Mouse (Mus musculus): Measurements from ENCODE around the gene Ovol3.
"Not testable (repeated sequence)": the region's sequence is repeated elsewhere in the genome, so short reads cannot be mapped to it uniquely, and the experiment has no call there.

The Ovol3 gene

DNA sequence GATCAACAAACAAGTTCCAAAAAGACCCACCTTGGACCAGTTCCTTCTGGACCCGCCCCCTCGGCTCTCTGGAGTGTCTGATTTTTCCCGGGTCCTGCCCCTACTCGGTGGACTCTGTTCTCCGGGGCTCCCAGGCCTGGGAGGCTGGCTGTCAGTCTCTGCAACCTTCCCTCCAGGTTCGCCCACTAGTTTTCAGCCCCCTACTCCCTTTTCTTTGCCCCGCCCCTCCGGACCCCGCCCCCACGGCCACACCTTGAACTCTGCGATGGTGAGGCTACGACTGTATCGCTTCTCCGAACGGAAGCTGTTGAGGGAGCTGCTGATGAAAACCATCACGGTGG, 4.2 kb downstream of the Ovol3 start:
- no peak for DNase-seq (ENCODE audit: low read depth in 1 of 2, low spot score in 2 of 2)

DNA sequence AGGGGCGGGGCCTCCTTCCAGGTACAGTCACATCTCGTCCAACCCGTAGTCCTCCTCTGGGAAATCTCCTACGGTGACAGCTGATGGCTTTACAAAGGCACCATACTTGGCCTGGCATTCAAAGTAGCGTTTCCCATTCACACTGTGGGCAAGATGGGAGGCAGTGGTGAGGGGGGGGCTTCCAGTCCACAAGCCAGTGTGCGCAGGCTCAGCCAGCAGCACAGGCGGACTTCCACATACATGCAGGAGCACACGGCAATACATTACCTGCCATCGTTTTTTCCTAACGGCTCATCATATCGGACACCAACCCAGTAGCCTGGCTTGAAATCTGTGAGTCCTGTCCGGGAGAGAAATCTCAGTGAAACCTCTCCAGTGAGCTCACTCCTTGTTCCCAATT, 11.3 kb downstream of the Ovol3 start:
- no peak for DNase-seq (ENCODE audit: low read depth in 1 of 2, low spot score in 2 of 2)

DNA sequence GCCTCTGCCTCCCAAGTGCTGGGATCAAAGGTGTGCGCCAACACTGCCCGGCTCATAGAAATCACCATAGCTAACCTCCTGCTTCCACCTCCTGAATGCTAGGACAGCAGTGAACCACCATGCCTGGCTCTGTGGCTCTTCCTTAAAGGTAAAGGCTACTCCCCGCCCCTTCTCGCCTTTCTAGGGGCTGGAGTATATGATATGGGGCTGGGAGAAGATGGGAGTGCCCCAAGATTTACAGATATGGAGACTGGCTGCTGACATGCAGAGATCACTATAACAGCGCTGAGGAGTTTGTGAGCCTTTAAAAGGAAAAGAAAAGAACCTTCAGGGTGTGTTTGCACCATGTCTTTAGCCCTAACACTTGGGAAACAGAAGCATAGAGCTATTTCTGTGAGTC, 13.3 kb downstream of the Ovol3 start:
- no peak for DNase-seq (ENCODE audit: low read depth in 1 of 2, low spot score in 2 of 2)

DNA sequence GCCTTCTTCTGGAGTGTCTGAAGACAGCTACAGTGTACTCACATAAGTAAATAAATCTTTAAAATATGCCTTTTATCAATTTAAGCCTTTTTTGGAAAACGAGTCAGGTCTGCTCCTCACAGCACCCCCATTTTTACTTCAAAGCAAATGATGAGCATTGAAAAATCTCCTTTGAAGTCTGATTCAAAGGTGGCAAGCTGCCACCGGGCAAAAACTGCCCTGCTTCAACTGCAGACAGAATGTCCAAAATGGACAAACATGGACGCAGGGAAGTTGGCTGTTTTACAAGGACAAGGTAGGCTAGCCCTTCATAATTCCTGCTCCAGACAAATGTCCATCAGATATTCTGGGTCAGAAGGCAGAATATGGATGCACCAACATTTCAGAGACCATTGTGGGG, 14.1 kb downstream of the Ovol3 start:
- no peak for DNase-seq (ENCODE audit: low read depth in 1 of 2, low spot score in 2 of 2)

DNA sequence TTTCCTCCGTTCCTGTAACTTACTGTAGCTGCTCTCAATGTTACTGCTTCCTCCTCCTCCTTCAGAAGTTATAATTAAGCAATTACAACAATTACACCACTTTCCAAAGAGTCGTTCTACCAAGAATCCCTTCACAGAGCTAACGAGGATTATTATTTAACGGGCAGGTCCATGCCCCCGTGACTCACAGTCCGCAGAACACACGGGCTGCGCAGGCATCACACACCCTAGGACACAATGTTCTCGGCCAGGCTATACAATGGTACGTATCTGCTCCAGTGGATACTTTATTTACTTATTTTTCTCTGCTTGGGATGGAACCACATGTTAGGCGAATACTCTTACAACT, 15.5 kb downstream of the Ovol3 start:
- no peak for DNase-seq (ENCODE audit: low read depth in 1 of 2, low spot score in 2 of 2)

DNA sequence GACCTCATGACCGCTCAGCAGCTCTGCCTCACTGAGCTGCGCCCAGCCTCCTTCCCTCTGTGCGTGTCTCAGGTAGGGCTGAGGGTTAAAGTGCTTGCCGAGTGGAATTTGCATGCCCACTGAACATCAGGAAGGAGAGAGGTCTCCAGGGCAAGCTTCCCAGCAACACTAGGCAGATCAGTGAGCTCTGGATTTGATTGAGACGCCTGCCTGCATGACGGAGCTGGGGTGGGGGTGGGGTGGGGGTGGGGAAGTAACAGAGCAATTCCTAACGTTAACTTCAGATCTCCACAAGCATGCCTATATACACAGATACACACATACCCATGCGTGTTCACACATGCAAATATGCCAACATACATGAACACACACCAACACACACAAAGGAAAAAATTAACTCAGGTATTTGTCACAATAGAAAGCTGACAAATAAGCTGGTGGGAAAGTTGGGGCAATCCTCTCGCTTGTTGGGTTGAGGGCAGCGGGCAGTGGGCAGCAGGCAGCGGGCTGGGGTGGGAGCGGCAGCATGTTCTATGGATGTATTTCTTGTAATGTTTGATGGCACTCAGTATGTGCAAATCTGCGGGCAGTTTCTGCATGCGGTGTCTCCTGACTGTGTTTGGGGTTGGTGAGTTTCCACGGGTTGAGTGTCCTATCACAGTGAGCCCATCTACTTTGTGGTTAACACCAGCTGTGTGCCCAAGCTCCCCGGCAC, 16.1 kb downstream of the Ovol3 start:
- no peak for DNase-seq (ENCODE audit: low read depth in 1 of 2, low spot score in 2 of 2)

DNA sequence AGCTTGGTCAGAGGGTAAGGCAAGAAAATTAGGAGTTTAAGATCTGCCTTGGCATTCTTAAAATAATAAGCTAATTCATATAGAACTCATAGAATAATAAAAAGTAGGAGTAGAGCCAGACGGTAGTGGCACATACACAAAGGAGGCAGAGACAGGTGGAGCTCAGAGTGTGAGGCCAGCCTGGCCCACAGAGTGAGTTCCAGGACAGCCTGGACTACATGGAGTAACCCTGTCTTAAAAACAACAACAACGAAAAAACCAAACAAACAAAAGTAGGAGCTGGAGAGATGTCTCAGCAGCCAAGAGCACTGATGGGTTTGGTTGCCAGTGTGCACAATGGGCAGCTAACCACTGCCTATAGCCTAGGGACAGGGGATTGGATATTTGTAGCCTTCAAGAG, 18.2 kb downstream of the Ovol3 start:
- no peak for DNase-seq (ENCODE audit: low read depth in 1 of 2, low spot score in 2 of 2)

DNA sequence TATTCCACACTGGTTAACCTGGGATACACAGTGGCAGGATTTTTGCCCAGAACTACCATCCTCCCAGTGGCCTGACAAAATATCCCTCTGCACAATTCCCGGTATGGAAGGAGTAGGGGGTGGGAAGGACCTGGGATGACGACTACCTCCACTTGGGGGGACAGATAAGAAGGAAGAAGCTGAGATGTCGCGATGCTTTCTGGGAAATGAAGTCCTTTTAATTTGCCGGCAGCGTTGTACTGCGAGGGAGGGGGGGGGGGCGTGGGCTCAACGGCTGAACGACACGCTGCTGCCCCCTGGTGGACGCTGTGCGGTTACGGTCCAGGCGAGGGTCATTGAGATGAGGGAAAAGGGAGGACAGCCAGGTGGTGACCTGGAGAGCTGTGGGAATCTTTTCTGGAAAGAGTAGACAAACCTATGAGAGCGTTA, 18.8 kb downstream of the Ovol3 start:
- DNase-seq (ENCODE audit: low read depth in 1 of 2, low spot score in 2 of 2), result peak in 1 of 2 experiments; percentile 33

DNA sequence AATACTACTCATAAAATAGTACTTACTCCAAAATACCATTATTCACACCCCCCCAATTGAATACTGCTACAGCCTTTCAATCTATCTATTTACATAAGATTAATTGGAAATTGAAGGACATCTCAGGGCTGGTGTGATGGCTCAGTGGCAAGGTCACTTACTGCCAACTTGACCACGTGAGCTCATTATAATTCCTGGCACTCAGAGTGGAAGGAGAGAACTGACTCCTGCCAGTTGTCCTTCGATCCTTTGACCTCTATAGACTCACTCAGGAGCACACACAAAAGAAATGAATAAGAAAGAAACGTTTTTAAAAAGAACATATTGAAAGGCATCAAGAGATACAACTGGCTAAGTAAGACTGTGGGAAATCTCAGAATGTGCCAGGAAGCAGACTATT, 19.6 kb downstream of the Ovol3 start:
- no peak for DNase-seq (ENCODE audit: low read depth in 1 of 2, low spot score in 2 of 2)

DNA sequence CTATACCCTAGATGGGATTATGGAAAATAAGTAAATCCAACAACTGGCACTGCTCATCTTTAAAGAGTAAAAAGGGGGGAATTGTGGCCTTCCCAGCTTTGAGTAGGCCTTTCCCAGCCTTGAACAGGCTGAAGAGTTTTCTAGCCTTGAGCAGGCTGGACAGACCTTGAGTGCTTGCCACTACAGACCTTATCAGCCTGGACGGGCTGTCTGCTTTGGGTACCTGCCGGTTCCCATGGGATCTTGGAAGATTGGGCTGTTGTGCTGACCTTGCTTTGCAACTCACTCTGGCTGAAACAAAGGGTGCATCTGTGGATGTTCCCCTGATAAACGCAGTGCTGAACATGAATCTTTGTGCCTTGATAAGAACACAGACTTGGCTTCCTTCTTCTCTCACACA, 21.6 kb downstream of the Ovol3 start:
- DNase-seq (ENCODE audit: low read depth in 1 of 2, low spot score in 2 of 2), result no peak

DNA sequence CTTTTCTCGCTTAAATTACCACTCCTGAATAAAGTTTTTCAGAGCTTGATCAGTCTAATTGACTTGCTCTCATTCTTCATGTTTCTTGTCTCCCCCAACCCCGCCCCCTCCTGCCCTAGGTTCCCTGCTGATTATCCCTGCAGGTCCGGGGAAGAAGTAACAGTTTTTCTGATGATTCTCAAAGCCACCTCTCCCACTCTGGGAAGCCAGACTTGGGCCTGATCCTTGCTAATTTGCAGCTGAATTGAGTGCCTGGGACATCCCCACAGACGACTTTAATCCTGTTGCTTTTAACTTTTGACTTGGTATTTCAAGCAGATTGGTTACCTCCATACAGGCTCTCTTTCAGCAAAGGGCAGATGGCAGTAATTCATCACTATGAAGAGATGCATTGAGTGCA, 24.5 kb downstream of the Ovol3 start:
- DNase-seq (ENCODE audit: low read depth in 1 of 2, low spot score in 2 of 2), result no peak

DNA sequence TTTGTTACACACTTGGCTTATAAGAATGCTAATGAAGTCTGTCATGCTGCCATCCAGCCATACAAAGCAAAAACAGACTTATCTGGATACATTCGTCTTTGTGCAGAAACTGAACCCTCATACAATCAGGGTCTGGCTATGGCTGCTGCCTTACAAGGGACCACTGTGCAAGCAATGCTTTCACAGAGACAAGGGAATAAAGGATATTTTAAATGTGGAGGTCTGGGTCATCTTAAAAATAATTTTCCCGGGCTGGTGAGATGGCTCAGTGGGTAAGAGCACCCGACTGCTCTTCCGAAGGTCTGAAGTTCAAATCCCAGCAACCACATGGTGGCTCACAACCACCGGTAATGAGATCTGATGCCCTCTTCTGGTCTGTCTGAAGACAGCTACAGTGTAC, 29.2 kb downstream of the Ovol3 start:
- not testable (repeated sequence) for DNase-seq (ENCODE audit: low read depth in 1 of 2, low spot score in 2 of 2)

DNA sequence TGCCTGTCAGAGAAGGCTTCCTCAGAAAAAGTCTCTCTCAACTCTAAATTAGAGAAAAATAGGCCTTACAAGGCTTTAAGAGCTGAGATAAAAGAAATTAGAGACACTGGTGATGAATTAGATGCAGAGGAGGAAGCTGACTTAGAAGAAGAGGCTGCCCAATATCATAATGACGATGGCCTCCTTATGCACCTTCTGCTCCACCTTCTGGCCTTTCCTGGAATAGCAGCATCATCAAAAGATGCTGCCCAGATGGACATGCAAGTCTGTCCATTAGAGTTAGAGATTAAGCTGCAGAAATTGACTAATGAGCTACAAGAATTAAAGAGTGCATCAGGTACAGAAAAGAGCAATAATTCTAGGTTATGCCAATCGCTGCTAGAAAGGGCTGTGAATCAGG, 30.1 kb downstream of the Ovol3 start:
- peak in 1 of 2 experiments; percentile 36 for DNase-seq (ENCODE audit: low read depth in 1 of 2, low spot score in 2 of 2)

DNA sequence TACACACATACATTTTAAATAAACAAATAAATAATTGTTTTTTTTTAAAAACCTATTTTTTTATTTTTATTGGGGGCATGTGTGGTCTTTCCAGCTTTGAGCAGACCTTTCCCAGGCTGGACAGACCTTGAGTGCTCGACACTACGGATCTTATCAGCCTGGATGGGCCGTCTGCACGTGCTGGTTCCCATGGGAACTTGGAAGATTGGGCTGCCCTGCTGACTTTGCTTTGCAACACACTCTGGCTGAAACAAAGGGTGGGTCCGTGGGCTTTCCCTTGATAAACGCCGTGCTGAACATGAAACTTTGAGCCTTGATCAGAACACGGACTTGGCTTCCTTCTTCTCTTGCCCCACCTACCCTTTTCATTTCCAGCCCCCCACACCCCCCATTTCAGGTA, 31.1 kb downstream of the Ovol3 start:
- no peak for DNase-seq (ENCODE audit: low read depth in 1 of 2, low spot score in 2 of 2)

DNA sequence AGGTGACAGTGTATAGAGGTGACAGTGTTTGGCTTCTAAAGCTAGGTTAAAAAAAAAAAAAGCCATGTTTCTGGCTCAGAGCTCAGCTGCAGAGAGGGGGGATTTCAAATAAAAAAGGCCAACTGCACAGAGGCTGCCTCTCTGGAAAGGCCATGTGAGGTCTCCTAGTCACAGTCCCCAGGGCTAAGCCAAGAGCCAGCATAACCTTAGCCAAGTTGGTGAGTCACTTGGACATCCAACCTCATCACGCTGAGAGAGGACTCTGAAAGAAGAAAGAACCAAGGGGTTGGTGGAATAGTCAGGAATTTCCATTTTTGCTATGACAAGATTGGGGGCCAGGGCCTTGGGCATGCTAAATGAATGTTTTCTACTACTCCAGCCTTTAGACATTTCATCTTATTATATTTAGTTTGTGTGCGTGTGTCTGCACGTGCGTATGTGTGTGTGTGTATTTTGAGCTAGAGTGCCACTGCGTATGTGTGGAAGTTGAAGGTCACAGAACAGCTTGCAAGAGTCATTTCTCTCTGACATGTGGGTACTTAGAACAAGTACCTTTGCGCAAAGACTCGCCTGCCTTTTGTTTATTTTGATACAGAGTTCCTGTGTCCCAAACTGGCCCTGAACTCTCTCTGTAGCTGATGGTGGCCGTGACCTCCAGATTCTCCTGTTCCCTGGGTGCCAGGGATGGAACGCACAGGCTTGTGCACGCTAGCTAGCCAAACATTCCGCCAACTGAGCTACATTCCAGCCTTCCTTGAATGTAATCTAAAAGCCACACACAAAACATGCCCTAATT, 32.4 kb downstream of the Ovol3 start:
- no peak for DNase-seq (ENCODE audit: low read depth in 1 of 2, low spot score in 2 of 2)

DNA sequence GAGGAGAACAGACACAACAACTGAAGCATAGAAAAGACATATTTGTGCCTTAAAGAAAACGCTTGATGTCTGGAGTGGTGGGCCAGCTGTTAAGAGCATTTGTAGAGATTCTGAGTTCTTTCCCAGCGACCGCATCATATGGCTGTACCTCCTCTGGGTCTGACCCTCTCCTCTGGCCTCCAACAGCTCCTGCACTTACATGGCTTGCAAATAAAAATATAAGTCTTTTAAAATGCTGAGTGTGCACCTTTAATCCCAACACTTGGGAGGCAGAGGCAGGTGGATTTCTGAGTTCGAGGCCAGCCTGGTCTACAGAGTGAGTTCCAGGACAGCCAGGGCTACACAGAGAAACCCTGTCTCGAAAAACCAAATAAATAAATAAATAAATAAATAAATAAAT, 34.9 kb downstream of the Ovol3 start:
- not testable (repeated sequence) for DNase-seq (ENCODE audit: low read depth in 1 of 2, low spot score in 2 of 2)

DNA sequence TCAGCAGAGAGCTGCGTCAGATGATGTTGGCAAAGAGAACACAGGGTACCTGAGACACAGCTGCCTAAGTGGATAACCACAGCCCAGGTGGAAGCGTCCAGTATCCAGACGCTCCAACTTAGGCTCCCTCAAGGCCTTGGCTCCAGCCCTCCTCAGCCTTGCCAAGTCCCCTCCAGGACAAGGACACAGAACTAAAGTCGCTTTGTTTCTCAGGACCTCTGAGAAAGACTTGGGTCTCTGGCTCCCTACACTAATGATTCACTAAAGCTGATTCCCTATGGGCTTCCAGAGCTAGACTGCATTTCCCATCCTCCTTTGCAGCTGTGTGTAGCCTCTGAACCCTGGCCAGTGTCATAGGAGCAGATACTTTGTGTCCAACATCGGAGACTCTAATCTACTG, 35.3 kb downstream of the Ovol3 start:
- no peak for DNase-seq (ENCODE audit: low read depth in 1 of 2, low spot score in 2 of 2)

DNA sequence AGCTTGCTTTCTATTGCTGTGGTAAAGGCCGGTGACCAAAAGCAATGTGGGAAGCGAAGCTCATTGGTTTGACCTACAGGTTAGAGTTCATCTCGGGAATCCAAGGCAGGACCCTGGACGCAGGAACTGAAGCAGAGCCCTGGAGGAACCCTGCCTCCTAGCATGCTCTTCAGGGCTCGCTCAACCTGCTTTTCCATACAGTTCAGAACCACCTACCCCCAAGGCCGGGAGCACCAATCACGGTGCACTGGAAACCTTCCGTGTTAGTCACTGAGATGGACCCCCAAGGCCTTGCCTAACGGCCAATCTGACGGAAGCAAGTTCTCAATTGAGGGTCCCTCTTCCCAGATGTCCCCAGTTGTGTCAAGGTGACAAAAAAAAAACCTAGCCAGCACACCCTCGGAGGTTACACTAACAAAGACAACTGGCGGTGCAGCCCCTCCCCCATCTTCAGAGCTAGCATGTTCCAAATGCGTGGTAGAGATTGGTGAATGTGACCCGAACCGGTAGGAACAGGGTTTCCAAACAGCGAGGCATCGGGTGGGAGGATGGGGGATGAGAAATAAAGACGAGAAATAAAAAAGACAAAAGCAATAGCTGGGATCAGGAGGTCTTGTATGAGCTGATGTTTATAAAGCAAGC, 35.9 kb downstream of the Ovol3 start:
- no peak for DNase-seq (ENCODE audit: low read depth in 1 of 2, low spot score in 2 of 2)

DNA sequence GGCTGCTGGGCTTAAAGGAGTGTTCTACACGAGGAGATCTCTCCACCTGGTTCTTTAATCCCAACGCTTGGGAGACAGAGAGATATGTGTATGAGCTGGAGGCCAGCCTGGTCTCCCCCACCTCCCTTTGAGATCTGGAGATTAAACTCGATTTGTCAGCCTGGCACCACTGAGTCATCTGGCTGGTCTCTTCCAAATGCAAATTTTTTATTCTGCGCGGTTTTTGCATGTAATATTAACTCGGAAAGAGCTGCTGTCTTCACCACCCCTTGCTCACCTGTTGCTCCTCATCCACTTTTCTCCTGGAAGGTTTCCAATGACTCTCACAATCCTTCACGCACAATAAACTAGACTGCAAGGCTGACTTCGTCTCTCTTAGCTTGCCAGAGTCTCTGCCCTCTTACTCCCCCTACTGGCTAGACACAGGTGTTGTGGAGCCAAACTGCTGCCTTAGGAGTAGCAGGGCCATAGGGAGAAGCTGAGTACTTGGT, 37.0 kb downstream of the Ovol3 start, which contains the start of gene Capns1:
TSS of gene Capns1 (minus strand) at position 331 of the 491 bp plus-strand sequence.
- DNase-seq (ENCODE audit: low read depth in 1 of 2, low spot score in 2 of 2), result peak in 1 of 2 experiments; percentile 31

DNA sequence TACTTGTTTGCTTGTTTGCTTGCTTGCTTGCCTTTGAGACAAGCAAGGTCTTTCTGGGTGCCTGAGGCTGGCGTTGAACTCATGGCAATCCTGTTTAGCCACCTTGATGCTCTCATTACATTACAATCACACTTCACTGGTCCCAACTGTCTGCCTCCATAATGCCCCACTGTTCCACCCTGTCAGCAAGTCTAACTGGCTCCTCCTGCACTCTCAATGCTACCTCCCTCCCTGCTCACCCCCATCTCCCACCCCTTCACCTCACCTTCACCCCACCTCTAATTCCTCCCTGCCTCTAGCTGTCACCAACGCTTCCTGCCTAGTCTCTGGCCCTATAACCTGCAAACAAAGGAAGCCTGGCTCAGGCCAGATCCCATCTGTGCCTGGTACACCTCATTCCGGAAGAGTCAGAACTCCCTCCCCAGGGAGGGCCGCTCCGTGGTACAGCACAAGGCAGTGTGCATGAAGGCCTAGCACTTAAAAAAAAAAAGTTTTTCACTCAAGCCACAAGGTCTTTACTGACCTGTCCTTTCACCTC, 37.9 kb downstream of the Ovol3 start:
- no peak for DNase-seq (ENCODE audit: low read depth in 1 of 2, low spot score in 2 of 2)

DNA sequence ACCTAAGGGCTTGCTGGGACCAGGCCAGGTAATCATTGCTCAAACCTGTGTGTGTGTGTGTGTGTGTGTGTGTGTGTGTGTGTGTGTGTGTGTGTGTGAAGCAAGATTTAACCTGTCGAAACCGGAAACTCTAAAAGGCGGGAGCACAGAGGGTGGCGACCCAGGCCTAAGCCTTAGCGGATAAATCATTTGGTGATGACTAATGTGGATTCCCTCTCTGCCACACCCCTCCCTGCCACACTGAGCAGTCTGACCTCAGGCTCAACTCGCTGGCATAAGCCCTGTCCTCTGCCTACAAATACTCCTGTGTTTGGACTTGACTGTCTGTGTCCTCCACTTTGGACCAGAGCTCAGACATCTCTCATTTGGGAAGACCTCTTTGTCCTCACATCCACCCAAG, 39.4 kb downstream of the Ovol3 start:
- DNase-seq (ENCODE audit: low read depth in 1 of 2, low spot score in 2 of 2), result no peak

DNA sequence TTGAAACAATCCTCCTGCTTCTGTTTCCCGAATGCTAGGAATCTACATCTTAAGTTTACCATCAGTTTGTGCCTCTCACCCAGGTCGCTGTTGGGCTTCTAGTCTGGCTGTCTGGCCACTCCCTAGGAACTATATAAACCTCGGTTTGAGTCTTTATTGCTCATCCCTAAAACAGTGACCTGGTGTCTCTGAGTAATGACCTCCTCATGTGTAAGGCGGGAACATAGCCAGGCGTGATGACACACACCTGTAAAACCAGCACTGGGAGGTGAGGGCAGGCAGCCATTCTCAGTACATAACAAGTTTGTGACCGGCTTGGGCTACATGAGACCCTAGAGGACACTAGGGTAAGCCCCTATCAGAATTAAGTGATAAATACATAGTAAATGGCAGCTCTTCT, 40.1 kb downstream of the Ovol3 start:
- no peak for DNase-seq (ENCODE audit: low read depth in 1 of 2, low spot score in 2 of 2)
